Mouse (Mus musculus) bone marrow, adult 2 months (tissue): ENCODE results near the gene Iqcn.

ENCODE experiments used
- CTCF ChIP-seq: fragments of 200-500 bp; IDR thresholded peaks from 2 replicates; pipeline ENCODE4 v1.5.1; 2011; ENCODE audit warnings: low read length, control low read depth; ENCODE audit not compliant: control insufficient read depth, insufficient read depth
- POLR2A ChIP-seq: fragments of 200-500 bp; IDR thresholded peaks from 2 replicates; pipeline ENCODE4 v1.6.1; 2011; ENCODE audit warnings: low read depth, mild to moderate bottlenecking, control low read depth, low read length, borderline replicate concordance; ENCODE audit not compliant: control insufficient read depth

GRCm38 (mm10) chr8:70752000-70752764, 48.9 kb downstream of the Iqcn start:
- TF ChIP-seq POLR2A (no peak), CTCF (peak; percentile 40; the same call in 1 of the 2 replicates)
